Mouse (Mus musculus): ENCODE data around the gene Dnaja3.

- TF ChIP-seq POLR2A (IDR thresholded peaks at IDR 0.05; ENCODE audit: insufficient read depth, low read depth, low read length) = no peak
- no peak for TF ChIP-seq CTCF (IDR thresholded peaks at IDR 0.05; ENCODE audit: insufficient read depth, low read depth, low read length)
Observed at GRCm38 (mm10) chr16:4645867-4646266, 6.1 kb downstream of the Dnaja3 start.

Measured in olfactory bulb, adult 2 months (tissue).